Mouse (Mus musculus) myocyte (in vitro differentiated cells): Measurements from ENCODE around the gene Rapsn.

Source experiments
- E2F4 ChIP-seq: IDR thresholded peaks from one replicate; pipeline ENCODE4 v1.6.1; 2011; ENCODE audit warnings: mild to moderate bottlenecking, control low read depth, moderate library complexity; ENCODE audit not compliant: insufficient read depth
- MAX ChIP-seq: IDR thresholded peaks from one replicate; pipeline ENCODE4 v1.6.1; 2011; ENCODE audit warnings: low read depth, mild to moderate bottlenecking, control low read depth
- MYOG ChIP-seq, 3 experiments: IDR thresholded peaks; one replicate each; pipeline ENCODE4 v1.6.1; 2011; ENCODE audit warnings: control low read depth in 2 of 3, low read depth in 2 of 3, mild to moderate bottlenecking in 2 of 3; ENCODE audit not compliant: insufficient read length in 2 of 3, control insufficient read depth in 1 of 3, insufficient read depth in 1 of 3
- POLR2A ChIP-seq: IDR thresholded peaks from one replicate; pipeline ENCODE4 v1.6.1; 2011; ENCODE audit warnings: low read depth, mild to moderate bottlenecking, control low read depth, moderate library complexity; ENCODE audit not compliant: insufficient read length

- TF ChIP-seq E2F4 (no peak), MYOG (IDR thresholded peaks at IDR 0.05; ENCODE audit: control insufficient read depth in 1 of 3, insufficient read depth in 1 of 3, insufficient read length in 2 of 3, low read depth in 2 of 3) (no peak), MAX (no peak), POLR2A (no peak)
Observed at GRCm38 (mm10) chr2:91078314-91079025, 43.0 kb downstream of the Rapsn start.
